In the genomic region with DNA sequence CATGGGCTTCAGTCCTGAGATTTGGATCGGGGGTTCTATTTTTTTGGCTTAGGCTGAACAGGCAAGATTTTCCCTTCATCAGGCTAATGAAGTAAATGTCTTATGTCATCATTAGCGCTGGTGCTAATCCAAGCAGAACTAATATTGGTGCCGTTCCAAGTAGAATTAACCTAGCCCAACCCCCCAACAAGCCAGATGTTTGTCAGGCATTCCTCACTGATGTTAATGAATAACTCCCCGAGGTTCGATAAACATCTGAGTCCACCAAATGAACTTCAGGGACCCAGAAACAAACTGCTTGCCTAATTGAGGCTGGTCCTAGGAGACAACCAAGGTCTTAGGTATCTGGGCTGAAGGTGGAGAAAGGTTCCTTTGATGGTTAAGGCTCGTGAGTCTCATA, we compare ENCODE assay signal across 18 mouse cellular contexts.
DNase-seq lines count a peak whose midpoint lies in the region; ATAC-seq and TF ChIP-seq lines count a peak whose summit lies in the region.
"Had no signal": no experiment of that assay in that cellular context is flagged by ENCODE, and none has a peak within 500 bp of the region (broad histone marks: within the 10 kb centered on the region; RNA-seq: fewer than 3 reads in every experiment).

No protein-coding gene starts in this region.

- DNase-seq in CH12.LX (ENCODE audit: extremely low read depth): no peak
- DNase-seq in brain, embryonic 14.5 days (ENCODE audit: low read depth): peak; percentile 53
- peak; percentile 21 for DNase-seq in kidney, postnatal 10 days
- DNase-seq in liver, postnatal 0 days: peak; percentile 22
- DNase-seq in cerebellum, postnatal 25 days: no peak
- no peak for DNase-seq in thymus, postnatal 0 days (ENCODE audit: low spot score)
- no peak for DNase-seq in layer of hippocampus, postnatal 14 days (ENCODE audit: low spot score in 2 of 2)
- DNase-seq: cerebellum, postnatal 14 days; gastrocnemius, postnatal 10 days; heart, adult 18-20 months; spleen, adult 18-20 months; thymus, adult 2 months had no signal

- H3K27ac ChIP-seq in CH12.LX (ENCODE audit: insufficient read depth, low read depth): no peak overlapping the region
- no peak overlapping the region; the same call in 1 of the 2 replicates for H3K27ac ChIP-seq in liver, postnatal 0 days (ENCODE audit: low read depth)
- H3K27ac ChIP-seq: heart, embryonic 15.5 days; hindbrain, embryonic 10.5 days; limb, embryonic 12.5 days; stomach, embryonic 15.5 days had no signal

- ATAC-seq in liver, postnatal 0 days: peak; percentile 92
- ATAC-seq: CD4-positive, CD25-positive, alpha-beta regulatory T cell, adult 4 months; midbrain, embryonic 16.5 days had no signal

- no peaks in the 10 kb centered on the region for H3K79me2 ChIP-seq in CH12.LX (replicated peaks; ENCODE audit: control insufficient read depth, extremely low read depth, insufficient read depth, poor library complexity, severe bottlenecking)

- TF ChIP-seq RAD21 in CH12.LX (IDR thresholded peaks at IDR 0.05; ENCODE audit: low read depth, low read length): no peak

- peak overlapping the region; percentile 19; the same call in 1 of the 2 replicates for H3K4me2 ChIP-seq in CH12.LX (ENCODE audit: insufficient read depth, low read depth, poor library complexity, severe bottlenecking)
- H3K4me2 ChIP-seq in liver, postnatal 0 days (ENCODE audit: low read depth, low read length): peak overlapping the region; percentile 34
- H3K4me2 ChIP-seq: heart, embryonic 15.5 days; limb, embryonic 12.5 days; stomach, embryonic 15.5 days had no signal

- dilution Hi-C loops in CH12.LX (cut with MboI; ENCODE audit: extremely low pct_ligation_motif_present, extremely low pct_unique_long_range_greater_than_20kb, low sequenced_read_pairs): no loop called here

- H3K9ac ChIP-seq in CH12.LX (ENCODE audit: insufficient read depth, low read depth): no peak overlapping the region
- no peak overlapping the region for H3K9ac ChIP-seq in liver, postnatal 0 days (replicated peaks)
- H3K9ac ChIP-seq: heart, embryonic 15.5 days; limb, embryonic 12.5 days; stomach, embryonic 15.5 days had no signal

- H3K36me3 ChIP-seq in CH12.LX (replicated peaks in 1 of 2; ENCODE audit: control insufficient read depth in 1 of 2, insufficient read depth in 1 of 2, low read length in 1 of 2): no peaks in the 10 kb centered on the region
- H3K36me3 ChIP-seq in liver, postnatal 0 days (replicated peaks; ENCODE audit: insufficient read depth, low read length): no peaks in the 10 kb centered on the region
- H3K36me3 ChIP-seq: heart, embryonic 15.5 days; hindbrain, embryonic 10.5 days; limb, embryonic 12.5 days; stomach, embryonic 15.5 days had no signal

- H3K4me3 ChIP-seq in CH12.LX (replicated peaks in 1 of 3; ENCODE audit: low read depth in 2 of 3, low read length in 2 of 3, poor library complexity in 1 of 3): no peak overlapping the region
- no peak overlapping the region; the same call in 1 of the 2 replicates for H3K4me3 ChIP-seq in liver, postnatal 0 days (ENCODE audit: low read depth, low read length)
- H3K4me3 ChIP-seq: heart, embryonic 15.5 days; hindbrain, embryonic 10.5 days; limb, embryonic 12.5 days; stomach, embryonic 15.5 days had no signal

- 54% methylated on average over 6 of the region's 6 CpGs for WGBS in liver, postnatal 0 days (ENCODE audit: insufficient replicate concordance)

- in situ Hi-C loops in CH12.LX (cut with MboI; ENCODE audit: low pct_ligation_motif_present, low pct_unique_long_range_greater_than_20kb, low sequenced_read_pairs): no loop called here

- no peaks in the 10 kb centered on the region for H3K27me3 ChIP-seq in CH12.LX (replicated peaks)
- H3K27me3 ChIP-seq in liver, postnatal 0 days (ENCODE audit: insufficient read depth, low read length): no peaks in the 10 kb centered on the region
- H3K27me3 ChIP-seq: heart, embryonic 15.5 days; stomach, embryonic 15.5 days had no signal

- H3K4me1 ChIP-seq in CH12.LX (ENCODE audit: control insufficient read depth in 1 of 2, insufficient read depth in 2 of 2): peaks cover 2 to 21% of the 10 kb centered on the region in 2 experiments
- no peaks in the 10 kb centered on the region for H3K4me1 ChIP-seq in liver, postnatal 0 days (ENCODE audit: insufficient read depth)
- H3K4me1 ChIP-seq: heart, embryonic 15.5 days; stomach, embryonic 15.5 days had no signal

- no peak for TF ChIP-seq EP300 in CH12.LX (IDR thresholded peaks at IDR 0.05; ENCODE audit: low read length)
- TF ChIP-seq EP300 in liver, postnatal 0 days (IDR thresholded peaks at IDR 0.05; ENCODE audit: low read depth): no peak

- no peaks in the 10 kb centered on the region for H3K9me3 ChIP-seq in CH12.LX (replicated peaks; ENCODE audit: low read length)
- no peaks in the 10 kb centered on the region for H3K9me3 ChIP-seq in liver, postnatal 0 days (ENCODE audit: low read length)
- H3K9me3 ChIP-seq: heart, embryonic 15.5 days; hindbrain, embryonic 10.5 days; limb, embryonic 12.5 days; stomach, embryonic 15.5 days had no signal

- TF ChIP-seq POLR2A in CH12.LX (IDR thresholded peaks at IDR 0.05; ENCODE audit: low read depth, low read length): no peak
- no peak for TF ChIP-seq POLR2A in brain, embryonic 14.5 days (IDR thresholded peaks at IDR 0.05; ENCODE audit: borderline replicate concordance, extremely low read depth, insufficient read depth, insufficient read length, poor library complexity, severe bottlenecking)

- TF ChIP-seq CTCF in CH12.LX (conservative IDR thresholded peaks at IDR 0.05 in 1 of 2, IDR thresholded peaks at IDR 0.05 in 1 of 2; ENCODE audit: low read depth in 2 of 2, low read length in 2 of 2): no peak
- no peak for TF ChIP-seq CTCF in brain, embryonic 14.5 days (IDR thresholded peaks at IDR 0.05; ENCODE audit: borderline replicate concordance, extremely low read depth, insufficient read depth, insufficient read length)
- TF ChIP-seq CTCF in liver, postnatal 0 days (IDR thresholded peaks at IDR 0.05; ENCODE audit: low read depth): no peak

TF ChIP-seq in CH12.LX, 34 proteins besides CTCF, POLR2A, EP300 and RAD21:
- TF ChIP-seq RCOR1 (conservative IDR thresholded peaks at IDR 0.05; ENCODE audit: low read depth, low read length): no peak
- TF ChIP-seq USF2 (conservative IDR thresholded peaks at IDR 0.05; ENCODE audit: low read depth, low read length): no peak
- no peak for TF ChIP-seq MEF2A (IDR thresholded peaks at IDR 0.05; ENCODE audit: borderline replicate concordance, low read depth, low read length)

Comparison
In these comparisons a context has a peak if more than half of its experiments do, and no peak if none do; other contexts are left out.
1. DNase-seq: peak in brain, embryonic 14.5 days (single experiment), kidney, postnatal 10 days (single experiment) and liver, postnatal 0 days (single experiment); none in CH12.LX (single experiment), cerebellum, postnatal 25 days (0 of 2), thymus, postnatal 0 days (single experiment) and layer of hippocampus, postnatal 14 days (0 of 2).